Comparison of ENCODE assay signal across 8 mouse cellular contexts in genomic region chr7:132325549-132326331, GRCm38 (mm10). TPM values are rescaled to one million over a fixed set of nuclear protein-coding genes. Genes with fewer than 3 reads are reported as not detected.
DNase-seq lines count a peak whose midpoint lies in the region; ATAC-seq and TF ChIP-seq lines count a peak whose summit lies in the region.

No protein-coding gene starts in this region.

- 74% methylated on average over 5 of the region's 5 CpGs for WGBS in midbrain, postnatal 0 days
- WGBS in midbrain, embryonic 10.5 days: 87% methylated on average over 5 of the region's 5 CpGs
- WGBS in heart, embryonic 16.5 days: 32% methylated on average over 5 of the region's 5 CpGs
- 32% methylated on average over 5 of the region's 5 CpGs for WGBS in lung, embryonic 14.5 days
- WGBS in forebrain, embryonic 16.5 days: 53% methylated on average over 5 of the region's 5 CpGs

- no peak overlapping the region for H3K27ac ChIP-seq in midbrain, postnatal 0 days (ENCODE audit: low read depth, low read length)
- H3K27ac ChIP-seq in midbrain, embryonic 10.5 days (replicated peaks): no peak overlapping the region
- H3K27ac ChIP-seq in heart, embryonic 16.5 days (ENCODE audit: low read length): no peak overlapping the region
- H3K27ac ChIP-seq in lung, embryonic 14.5 days (ENCODE audit: low read depth): no peak overlapping the region
- H3K27ac ChIP-seq in forebrain, embryonic 16.5 days (ENCODE audit: low read length): no peak overlapping the region

- peak; percentile 48 for DNase-seq in midbrain, postnatal 0 days (ENCODE audit: low spot score)
- no peak for DNase-seq in midbrain, embryonic 10.5 days (ENCODE audit: low spot score)
- peak; percentile 47 to 66 for DNase-seq in adrenal gland, postnatal 4 days (ENCODE audit: low spot score in 2 of 2)
- DNase-seq in lung, embryonic 14.5 days: peak; percentile 85
- peak; percentile 60 to 70 for DNase-seq in urinary bladder, postnatal 4 days (ENCODE audit: low spot score in 2 of 2)
- DNase-seq in spleen, adult 18-20 months: no peak

- no peaks in the 10 kb centered on the region for H3K36me3 ChIP-seq in midbrain, postnatal 0 days (ENCODE audit: insufficient read depth, low read length)
- no peaks in the 10 kb centered on the region for H3K36me3 ChIP-seq in midbrain, embryonic 10.5 days
- no peaks in the 10 kb centered on the region for H3K36me3 ChIP-seq in heart, embryonic 16.5 days (ENCODE audit: control insufficient read depth, insufficient read depth)
- no peaks in the 10 kb centered on the region for H3K36me3 ChIP-seq in lung, embryonic 14.5 days (ENCODE audit: insufficient read depth)
- no peaks in the 10 kb centered on the region for H3K36me3 ChIP-seq in forebrain, embryonic 16.5 days (ENCODE audit: control insufficient read depth, insufficient read depth)

- no peak for TF ChIP-seq CTCF in midbrain, postnatal 0 days (IDR thresholded peaks at IDR 0.05)
- no peak for TF ChIP-seq CTCF in lung, embryonic 14.5 days (IDR thresholded peaks at IDR 0.05; ENCODE audit: low read depth)

- no peak overlapping the region for H3K9ac ChIP-seq in midbrain, postnatal 0 days (replicated peaks; ENCODE audit: low read length, poor library complexity, severe bottlenecking)
- H3K9ac ChIP-seq in heart, embryonic 16.5 days (ENCODE audit: low read length): no peak overlapping the region
- no peak overlapping the region for H3K9ac ChIP-seq in lung, embryonic 14.5 days
- no peak overlapping the region for H3K9ac ChIP-seq in forebrain, embryonic 16.5 days (replicated peaks; ENCODE audit: low read depth, low read length)

- H3K9me3 ChIP-seq in midbrain, postnatal 0 days (ENCODE audit: low read length): no peaks in the 10 kb centered on the region
- no peaks in the 10 kb centered on the region for H3K9me3 ChIP-seq in midbrain, embryonic 10.5 days (replicated peaks)
- H3K9me3 ChIP-seq in heart, embryonic 16.5 days (replicated peaks; ENCODE audit: control insufficient read depth, low read length): no peaks in the 10 kb centered on the region
- no peaks in the 10 kb centered on the region for H3K9me3 ChIP-seq in lung, embryonic 14.5 days (ENCODE audit: low read depth, low read length)
- H3K9me3 ChIP-seq in forebrain, embryonic 16.5 days (ENCODE audit: control insufficient read depth, low read length): no peaks in the 10 kb centered on the region

- H3K4me2 ChIP-seq in midbrain, postnatal 0 days (ENCODE audit: low read depth, low read length, poor library complexity, severe bottlenecking): no peak overlapping the region
- no peak overlapping the region for H3K4me2 ChIP-seq in heart, embryonic 16.5 days (ENCODE audit: low read depth, low read length)
- H3K4me2 ChIP-seq in lung, embryonic 14.5 days: no peak overlapping the region
- no peak overlapping the region for H3K4me2 ChIP-seq in forebrain, embryonic 16.5 days (ENCODE audit: low read length)

- H3K4me1 ChIP-seq in midbrain, postnatal 0 days (ENCODE audit: insufficient read depth, low read length): no peaks in the 10 kb centered on the region
- H3K4me1 ChIP-seq in midbrain, embryonic 10.5 days: peaks cover 1% of the 10 kb centered on the region; the same call in 1 of the 2 replicates
- H3K4me1 ChIP-seq in heart, embryonic 16.5 days (ENCODE audit: control insufficient read depth, insufficient read depth, low read length): peaks cover 7% of the 10 kb centered on the region; the same call in 1 of the 2 replicates
- H3K4me1 ChIP-seq in lung, embryonic 14.5 days (ENCODE audit: insufficient read depth): peaks cover 10% of the 10 kb centered on the region
- H3K4me1 ChIP-seq in forebrain, embryonic 16.5 days (replicated peaks; ENCODE audit: control insufficient read depth, insufficient read depth, low read length): peaks cover 4% of the 10 kb centered on the region; the same call in 1 of the 2 replicates

- H3K27me3 ChIP-seq in midbrain, postnatal 0 days (ENCODE audit: insufficient read depth, low read length): no peaks in the 10 kb centered on the region
- peaks cover 10% of the 10 kb centered on the region; the same call in 1 of the 2 replicates for H3K27me3 ChIP-seq in midbrain, embryonic 10.5 days (ENCODE audit: low read depth, poor library complexity, severe bottlenecking)
- H3K27me3 ChIP-seq in heart, embryonic 16.5 days (ENCODE audit: control insufficient read depth, insufficient read depth, low read length): no peaks in the 10 kb centered on the region
- H3K27me3 ChIP-seq in lung, embryonic 14.5 days (ENCODE audit: insufficient read depth, low read length): no peaks in the 10 kb centered on the region
- no peaks in the 10 kb centered on the region for H3K27me3 ChIP-seq in forebrain, embryonic 16.5 days (replicated peaks; ENCODE audit: control insufficient read depth, insufficient read depth, low read length)

- no peak for ATAC-seq in midbrain, postnatal 0 days (ENCODE audit: low FRiP score)
- 0 out of 2 replicates have a peak, but pooled peaks have one; percentile 28 for ATAC-seq in heart, embryonic 16.5 days (replicated peaks; ENCODE audit: extremely low read depth, insufficient read depth, low FRiP score)
- ATAC-seq in lung, embryonic 14.5 days (ENCODE audit: insufficient read depth): peak; percentile 59
- no peak for ATAC-seq in forebrain, embryonic 16.5 days

- H3K4me3 ChIP-seq in midbrain, postnatal 0 days (ENCODE audit: low read depth, low read length): no peak overlapping the region
- no peak overlapping the region for H3K4me3 ChIP-seq in midbrain, embryonic 10.5 days
- no peak overlapping the region for H3K4me3 ChIP-seq in heart, embryonic 16.5 days (ENCODE audit: low read length)
- H3K4me3 ChIP-seq in lung, embryonic 14.5 days (ENCODE audit: low read depth, low read length): no peak overlapping the region
- no peak overlapping the region for H3K4me3 ChIP-seq in forebrain, embryonic 16.5 days (replicated peaks; ENCODE audit: low read length)

RNA-seq across cellular contexts. Expression of gene Chst15, which starts 8.7 kb away (rescaled TPM):
- 20.0 and 21.9 TPM in 2 replicates for total RNA-seq in midbrain, postnatal 0 days (2014; rRNA removed)
- polyA plus RNA-seq in midbrain, postnatal 0 days (2015; fragmentation: Nextera tagmentation; extraction: Ambion mirVana): 8.4 TPM in 2 replicates
- polyA plus RNA-seq in midbrain, embryonic 10.5 days (2016; fragmentation: Nextera tagmentation; extraction: Ambion mirVana): 14.2 and 18.7 TPM in 2 replicates
- 10 to 100 TPM; 47.3 to 48.6 TPM for total RNA-seq in adrenal gland, postnatal 4 days (2021)
- polyA plus RNA-seq in heart, embryonic 16.5 days (2015; fragmentation: Nextera tagmentation; extraction: Ambion mirVana): 6.2 and 7.2 TPM in 2 replicates
- 17.1 and 18.3 TPM in 2 replicates for polyA plus RNA-seq in lung, embryonic 14.5 days (2014; fragmentation: Nextera tagmentation; extraction: Ambion mirVana)
- polyA plus RNA-seq in forebrain, embryonic 16.5 days (2015; fragmentation: Nextera tagmentation; extraction: Ambion mirVana): 22.8 and 23.7 TPM in 2 replicates

Comparison
In these comparisons a context has a peak if more than half of its experiments do, and no peak if none do; other contexts are left out.
1. DNase-seq: peak in midbrain, postnatal 0 days (single experiment), adrenal gland, postnatal 4 days (2 of 2), lung, embryonic 14.5 days (single experiment) and urinary bladder, postnatal 4 days (2 of 2); none in midbrain, embryonic 10.5 days (single experiment) and spleen, adult 18-20 months (0 of 2).
2. ATAC-seq: peak in heart, embryonic 16.5 days (single experiment) and lung, embryonic 14.5 days (single experiment); none in midbrain, postnatal 0 days (single experiment) and forebrain, embryonic 16.5 days (single experiment).